Mouse (Mus musculus) hindbrain, embryonic 14.5 days (tissue): ENCODE results near the gene Gm29049. TPM values are rescaled to one million over a fixed set of nuclear protein-coding genes. Genes with fewer than 3 reads are reported as not detected.
"Not testable (repeated sequence)": the region's sequence is repeated elsewhere in the genome, so short reads cannot be mapped to it uniquely, and the experiment has no call there.

ENCODE experiments used
- ATAC-seq: fragments of 200-750 bp; cut with Nextera tagmentation; 2 replicates; pipeline ENCODE4 v1.8.0; 2017; ENCODE audit warnings: moderate number of reproducible peaks, mild to moderate bottlenecking, moderate TSS enrichment, moderate library complexity; ENCODE audit not compliant: low FRiP score
- DNase-seq: peaks from one replicate; pipeline ENCODE4 v3.0.0-alpha.2; 2015; ENCODE audit warnings: low spot score
- H3K27ac ChIP-seq: fragments of 300-500 bp; sonication (generic); 2 replicates; pipeline ENCODE4 v1.5.1; 2014; ENCODE audit warnings: mild to moderate bottlenecking, moderate library complexity
- H3K27me3 ChIP-seq: fragments of 300-500 bp; sonication (generic); 2 replicates; pipeline ENCODE4 v1.6.1; 2014; ENCODE audit warnings: mild to moderate bottlenecking, low read length, mixed read lengths; ENCODE audit not compliant: control insufficient read depth, insufficient read depth
- H3K36me3 ChIP-seq: fragments of 300-500 bp; sonication (generic); replicated peaks from 2 replicates; pipeline ENCODE4 v1.6.1; 2014; ENCODE audit not compliant: control insufficient read depth, insufficient read depth
- H3K4me1 ChIP-seq: fragments of 300-500 bp; sonication (generic); replicated peaks from 2 replicates; pipeline ENCODE4 v1.6.1; 2014; ENCODE audit warnings: antibody characterized with exemption, low read length, mixed read lengths; ENCODE audit not compliant: control insufficient read depth, insufficient read depth
- H3K4me2 ChIP-seq: fragments of 300-500 bp; sonication (generic); replicated peaks from 2 replicates; pipeline ENCODE4 v1.6.1; 2014; ENCODE audit warnings: mild to moderate bottlenecking, moderate library complexity
- H3K4me3 ChIP-seq: fragments of 300-500 bp; sonication (generic); replicated peaks from 2 replicates; pipeline ENCODE4 v1.5.1; 2014; ENCODE audit warnings: mild to moderate bottlenecking, low read length
- H3K9ac ChIP-seq: fragments of 300-500 bp; sonication (generic); 2 replicates; pipeline ENCODE4 v1.6.1; 2014
- H3K9me3 ChIP-seq: fragments of 300-500 bp; sonication (generic); 2 replicates; pipeline ENCODE4 v1.6.1; 2016; ENCODE audit warnings: low read length; ENCODE audit not compliant: control insufficient read depth
- WGBS: fragments of 180-500 bp; shearing (Covaris S2); extraction: QIAGEN DNeasy Blood & Tissue Kit; methylation state at CpG from one replicate; pipeline ENCODE4 v1.1.7; 2014; 5-methylcytosine and 5-hydroxymethylcytosine counted together
- polyA plus RNA-seq: library from polyadenylated mRNA; unstranded; fragments of >200 nt; fragmentation: Nextera tagmentation; extraction: Ambion mirVana; gene quantifications from 2 replicates; pipeline ENCODE4 v1.2.1, GENCODE M21; 2014

Gm29049 gene
- polyA plus RNA-seq, result not detected in 2 replicates

DNA sequence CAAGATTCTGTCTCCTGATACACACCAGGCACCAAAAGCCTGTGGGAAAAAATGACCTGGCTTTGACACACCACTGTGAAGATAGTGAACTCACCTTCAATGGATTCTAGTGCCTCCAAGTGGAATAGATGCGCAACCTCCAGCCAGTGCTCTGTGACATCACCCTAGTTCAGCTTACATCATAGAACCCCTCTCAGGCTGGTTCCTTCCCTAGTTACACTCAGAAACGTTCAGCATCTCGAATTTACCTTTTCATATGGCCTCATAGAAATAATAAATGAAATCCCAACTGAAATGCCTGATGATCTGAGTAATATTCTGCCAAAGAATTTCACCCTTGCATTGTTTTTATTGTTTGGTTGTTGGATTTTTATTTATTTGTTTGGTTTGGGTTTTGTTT, at the start of gene Gm29049:
Gene Gm29049 (minus strand): TSS at position 101 of the 400 bp plus-strand sequence.
- H3K4me3 ChIP-seq, ATAC-seq, DNase-seq, H3K27me3 ChIP-seq, H3K9ac ChIP-seq, H3K9me3 ChIP-seq, H3K4me2 ChIP-seq, H3K4me1 ChIP-seq, H3K36me3 ChIP-seq, H3K27ac ChIP-seq: not testable (repeated sequence)
- WGBS, result no CpG with 5 or more reads among the region's 3 CpGs

Other genes with a start within 250 kb of the Gm29049 start
- gene Gm20825, start 74.3 kb upstream of the Gm29049 start, polyA plus RNA-seq, result not detected in 2 replicates